Mouse (Mus musculus) bone marrow, adult 2 months (tissue): ENCODE measurements around the gene Prpf31.

Experiments used
- CTCF ChIP-seq: fragments of 200-500 bp; IDR thresholded peaks from 2 replicates; pipeline ENCODE4 v1.5.1; 2011; ENCODE audit warnings: low read length, control low read depth; ENCODE audit not compliant: control insufficient read depth, insufficient read depth
- POLR2A ChIP-seq: fragments of 200-500 bp; IDR thresholded peaks from 2 replicates; pipeline ENCODE4 v1.6.1; 2011; ENCODE audit warnings: low read depth, mild to moderate bottlenecking, control low read depth, low read length, borderline replicate concordance; ENCODE audit not compliant: control insufficient read depth

- no peak for TF ChIP-seq CTCF
- TF ChIP-seq POLR2A: no peak
Observed at GRCm38 (mm10) chr7:3684698-3685097, 54.9 kb downstream of the Prpf31 start.
